Mouse (Mus musculus): ENCODE results near the gene Klf9.

Gene Klf9

DNA sequence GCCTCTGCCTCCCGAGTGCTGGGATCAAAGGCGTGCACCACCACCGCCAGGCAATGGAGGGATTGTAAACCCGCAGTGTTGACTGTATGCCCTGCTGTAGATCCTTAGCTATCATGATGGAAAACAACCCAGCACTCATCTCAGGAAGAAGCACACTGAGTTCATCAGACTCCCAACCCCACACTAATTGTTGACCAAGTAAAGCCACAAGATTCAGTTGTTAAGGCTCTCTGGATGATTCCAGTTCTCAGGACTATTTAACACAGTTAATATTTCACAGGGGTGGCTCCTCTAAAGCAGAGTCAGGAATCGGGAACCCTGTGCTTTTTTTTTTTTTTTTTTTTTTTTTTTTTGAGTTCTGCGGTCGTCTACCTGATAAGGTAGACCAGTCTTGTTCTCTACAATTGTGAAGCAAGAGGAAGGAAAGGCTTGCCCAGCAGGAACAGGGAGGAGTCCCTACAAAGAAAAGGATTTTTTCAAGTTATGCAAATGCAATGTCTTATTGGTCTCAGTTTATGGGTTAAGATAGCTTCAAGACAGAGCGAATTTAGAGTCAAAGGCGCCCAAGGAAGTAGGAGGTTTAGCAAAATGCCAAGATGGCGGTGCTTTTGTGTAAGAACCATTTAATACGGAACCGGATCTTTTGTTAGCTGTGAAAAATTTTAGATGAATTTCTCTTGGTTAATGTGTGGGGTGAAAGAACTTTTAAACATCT lies 1.1 kb upstream of the Klf9 start:
- in situ Hi-C loops (cut with MboI, MseI): loop anchor here (25.0 kb wide), 2 partner anchors 547 to 1878 kb away; partner anchors contain the start of genes Ptar1 and Zfand5

- in situ Hi-C loops (cut with MboI, MseI): loop anchor here (25.0 kb wide), 2 partner anchors 546 to 1879 kb away; partner anchors contain the start of genes Ptar1 and Zfand5
Measured at GRCm38 (mm10) chr19:23141391-23142281, 610 bp downstream of the Klf9 start.

- in situ Hi-C loops (cut with MboI, MseI): loop anchor here (25.0 kb wide), 2 partner anchors 545 to 1880 kb away; partner anchors contain the start of genes Ptar1 and Zfand5
Measured at GRCm38 (mm10) chr19:23142427-23143073, 1.5 kb downstream of the Klf9 start.

DNA sequence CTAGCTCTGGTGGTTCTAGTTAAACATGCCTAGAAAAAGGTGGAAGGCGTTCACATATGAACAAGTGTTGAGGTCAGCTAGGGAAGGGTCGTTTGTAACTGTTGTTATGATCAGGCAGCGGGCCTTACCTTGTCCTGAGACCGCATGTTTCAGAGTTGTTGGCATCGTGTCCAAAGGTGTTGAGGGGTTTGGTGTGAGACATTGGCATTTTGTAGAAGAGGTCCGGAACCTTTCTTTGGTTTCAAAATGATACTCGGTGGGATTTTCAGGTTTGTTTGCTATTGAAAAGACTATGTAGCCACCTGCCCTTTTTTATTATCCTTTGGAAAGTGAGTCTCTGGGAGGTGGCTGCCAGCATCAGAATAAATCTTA lies 2.0 kb downstream of the Klf9 start:
- in situ Hi-C loops (cut with MboI, MseI): loop anchor here (25.0 kb wide), 2 partner anchors 544 to 1881 kb away; partner anchors contain the start of genes Ptar1 and Zfand5

DNA sequence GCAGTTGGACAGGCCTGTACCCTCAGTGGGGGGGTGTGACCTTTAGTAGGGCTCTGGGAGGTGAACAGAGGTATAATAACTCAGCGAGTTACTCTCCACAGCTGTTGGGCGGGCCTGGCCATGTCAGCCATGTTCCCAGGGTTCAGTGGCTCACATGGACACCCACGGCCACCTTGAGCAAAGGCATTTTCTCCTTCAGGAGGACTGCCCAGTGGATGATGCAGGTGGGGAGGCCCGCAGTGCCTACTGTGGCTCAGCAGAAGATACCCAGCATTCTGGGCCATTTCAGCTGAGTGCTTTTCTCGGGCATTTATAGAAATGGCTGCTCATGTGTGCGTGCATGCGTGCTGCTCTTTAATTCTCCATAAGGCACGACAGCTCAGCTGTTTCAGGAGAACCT lies 2.5 kb downstream of the Klf9 start:
- in situ Hi-C loops (cut with MboI, MseI): loop anchor here (25.0 kb wide), 2 partner anchors 544 to 1881 kb away; partner anchors contain the start of genes Ptar1 and Zfand5

DNA sequence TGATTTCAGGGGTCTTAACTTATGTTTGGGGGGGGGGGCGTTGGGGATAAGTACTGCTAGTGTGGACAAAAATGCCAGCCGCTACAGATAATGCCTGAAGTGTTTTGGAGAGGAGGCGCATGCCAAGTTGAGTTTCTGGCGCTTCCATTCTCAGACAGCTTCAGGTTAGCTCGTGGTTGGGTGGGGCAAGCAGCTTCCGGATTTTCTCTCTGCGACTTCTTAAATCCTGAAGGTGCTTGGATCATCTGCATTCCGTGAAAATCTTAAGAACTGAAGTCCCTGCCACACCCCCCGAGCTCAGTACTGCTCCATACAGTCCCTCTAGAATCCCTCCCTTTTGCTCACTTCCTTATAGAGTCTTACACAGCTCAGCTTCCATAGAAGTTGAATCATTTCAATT lies 3.0 kb downstream of the Klf9 start:
- in situ Hi-C loops (cut with MboI, MseI): loop anchor here (25.0 kb wide), 2 partner anchors 543 to 1882 kb away; partner anchors contain the start of genes Ptar1 and Zfand5

- in situ Hi-C loops (cut with MboI, MseI): loop anchor here (25.0 kb wide), 2 partner anchors 542 to 1883 kb away; partner anchors contain the start of genes Ptar1 and Zfand5
Measured at GRCm38 (mm10) chr19:23145146-23145545, 4.1 kb downstream of the Klf9 start.

GRCm38 (mm10) chr19:23145575-23145974 lies 4.5 kb downstream of the Klf9 start:
- in situ Hi-C loops (cut with MboI, MseI): loop anchor here (25.0 kb wide), 2 partner anchors 542 to 1883 kb away; partner anchors contain the start of genes Ptar1 and Zfand5

DNA sequence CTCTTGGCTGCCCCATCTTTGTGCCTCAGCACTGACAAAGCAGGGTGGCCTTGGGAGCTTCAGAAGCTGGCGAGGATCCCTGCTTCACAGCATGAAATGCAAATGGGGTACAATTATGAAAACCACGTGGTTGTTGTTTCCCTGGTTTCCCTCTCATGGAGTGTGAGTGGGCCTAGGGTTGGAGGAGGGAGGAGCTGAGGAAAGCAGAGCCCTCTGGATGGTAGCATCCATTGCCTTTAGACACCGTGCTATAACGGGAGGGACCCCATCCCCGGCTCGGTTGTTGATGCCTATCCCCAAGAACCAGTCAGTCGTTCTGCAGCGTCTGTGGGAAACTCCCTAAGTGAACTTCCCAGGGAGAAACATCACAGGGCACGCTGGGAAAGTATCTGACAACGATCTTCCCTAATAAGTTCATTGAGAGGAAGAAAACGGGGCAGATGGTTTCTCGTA lies 5.4 kb downstream of the Klf9 start:
- in situ Hi-C loops (cut with MboI, MseI): loop anchor here (25.0 kb wide), 2 partner anchors 541 to 1884 kb away; partner anchors contain the start of genes Ptar1 and Zfand5

DNA sequence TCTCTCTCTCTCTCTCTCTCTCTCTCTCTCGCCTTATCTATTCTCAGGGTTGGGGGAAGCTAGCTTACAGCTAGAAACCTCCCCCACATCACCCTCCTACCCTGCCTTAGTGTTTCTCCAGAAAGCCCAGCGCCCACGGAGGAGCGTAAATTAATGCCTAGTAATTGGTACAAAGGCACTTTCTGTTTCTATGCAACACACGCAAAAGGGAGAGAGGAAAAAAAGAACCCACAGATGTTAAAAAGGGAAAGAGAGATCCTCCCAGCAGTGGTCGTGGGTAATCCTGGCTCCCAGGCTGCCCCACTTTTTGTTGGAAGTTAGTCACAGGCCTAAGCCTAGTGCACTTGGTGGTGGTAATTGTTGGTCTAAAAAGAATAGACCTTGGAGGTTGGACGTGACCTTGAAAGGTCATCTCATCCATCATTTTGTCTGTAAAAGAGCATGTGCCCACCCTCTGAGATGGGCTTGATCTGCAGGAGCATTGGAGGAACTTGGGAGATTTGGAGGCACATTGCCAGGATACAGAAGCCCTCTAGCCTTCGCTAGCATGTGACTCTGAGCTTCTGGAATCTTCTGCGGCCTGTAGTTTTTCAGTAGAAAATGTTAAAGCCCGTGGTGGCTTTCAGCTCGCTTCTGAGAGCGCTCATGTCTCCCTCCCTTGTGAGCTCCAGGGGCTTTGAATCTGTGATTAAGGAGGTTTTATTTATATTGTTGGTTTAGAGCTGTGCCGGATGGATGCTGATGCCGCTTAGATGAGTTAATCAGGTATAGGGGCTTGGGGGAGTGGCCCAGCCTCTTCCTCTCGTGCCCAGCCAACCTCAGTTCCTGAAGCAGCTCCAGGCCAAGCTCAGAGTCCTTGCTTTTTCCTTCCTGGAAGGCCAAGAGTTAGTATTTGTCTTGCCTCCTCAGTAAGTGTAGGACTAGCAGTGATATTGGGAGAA lies 6.3 kb downstream of the Klf9 start:
- in situ Hi-C loops (cut with MboI, MseI): loop anchor here (25.0 kb wide), 2 partner anchors 540 to 1885 kb away; partner anchors contain the start of genes Ptar1 and Zfand5

GRCm38 (mm10) chr19:23149465-23150410 lies 8.7 kb downstream of the Klf9 start:
- in situ Hi-C loops (cut with MboI, MseI): loop anchor here (25.0 kb wide), 3 partner anchors 237 to 1887 kb away; partner anchors contain the start of genes Ptar1 and Zfand5

GRCm38 (mm10) chr19:23150556-23151265 lies 9.7 kb downstream of the Klf9 start:
- in situ Hi-C loops (cut with MboI, MseI): loop anchor here (25.0 kb wide), 1 partner anchor 238 kb away; no protein-coding TSS in a partner anchor

GRCm38 (mm10) chr19:23151651-23152070 lies 10.6 kb downstream of the Klf9 start:
- in situ Hi-C loops (cut with MboI, MseI): loop anchor here (25.0 kb wide), 1 partner anchor 239 kb away; no protein-coding TSS in a partner anchor

GRCm38 (mm10) chr19:23152201-23152640 lies 11.2 kb downstream of the Klf9 start:
- in situ Hi-C loops (cut with MboI, MseI): loop anchor here (25.0 kb wide), 1 partner anchor 240 kb away; no protein-coding TSS in a partner anchor

DNA sequence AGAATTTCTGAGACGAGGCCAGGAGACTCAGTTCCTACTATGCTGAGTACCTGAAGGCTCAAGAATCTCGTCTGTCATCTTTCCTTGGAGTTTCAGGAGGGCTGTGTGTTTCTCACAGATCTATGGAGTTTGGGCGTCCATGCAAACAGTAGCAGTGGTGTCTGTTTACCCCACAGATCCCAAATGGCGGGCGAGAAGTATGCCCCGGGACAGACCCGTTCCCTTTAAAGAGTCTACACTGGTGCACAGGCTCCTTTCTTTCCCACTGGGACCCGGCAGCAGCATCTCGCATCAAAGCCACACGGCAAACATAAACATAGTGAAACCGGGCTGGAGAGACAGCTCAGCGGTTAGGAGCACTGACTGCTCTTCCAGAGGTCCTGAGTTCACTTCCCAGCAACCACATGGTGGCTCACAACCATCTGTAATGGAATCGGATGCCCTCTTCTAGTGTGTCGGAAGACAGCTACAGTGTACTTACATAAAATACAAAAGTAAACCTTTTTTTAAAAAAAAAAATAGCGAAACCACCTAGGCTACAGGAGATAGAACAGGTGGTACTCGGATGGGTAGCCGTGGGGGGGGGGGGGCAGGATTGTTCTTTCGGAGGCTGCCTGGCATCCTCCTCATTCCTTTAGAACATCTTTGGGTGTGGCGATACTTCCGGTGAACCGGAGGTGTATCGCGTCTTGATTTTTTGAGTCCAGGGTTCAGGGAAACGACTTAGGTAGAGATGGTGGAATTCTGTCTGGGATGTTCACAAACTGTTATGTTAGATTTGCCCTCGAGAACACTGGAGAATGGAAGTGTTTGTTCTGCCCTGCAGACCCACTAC lies 12.0 kb downstream of the Klf9 start:
- in situ Hi-C loops (cut with MboI, MseI): loop anchor here (25.0 kb wide), 1 partner anchor 241 kb away; no protein-coding TSS in a partner anchor

DNA sequence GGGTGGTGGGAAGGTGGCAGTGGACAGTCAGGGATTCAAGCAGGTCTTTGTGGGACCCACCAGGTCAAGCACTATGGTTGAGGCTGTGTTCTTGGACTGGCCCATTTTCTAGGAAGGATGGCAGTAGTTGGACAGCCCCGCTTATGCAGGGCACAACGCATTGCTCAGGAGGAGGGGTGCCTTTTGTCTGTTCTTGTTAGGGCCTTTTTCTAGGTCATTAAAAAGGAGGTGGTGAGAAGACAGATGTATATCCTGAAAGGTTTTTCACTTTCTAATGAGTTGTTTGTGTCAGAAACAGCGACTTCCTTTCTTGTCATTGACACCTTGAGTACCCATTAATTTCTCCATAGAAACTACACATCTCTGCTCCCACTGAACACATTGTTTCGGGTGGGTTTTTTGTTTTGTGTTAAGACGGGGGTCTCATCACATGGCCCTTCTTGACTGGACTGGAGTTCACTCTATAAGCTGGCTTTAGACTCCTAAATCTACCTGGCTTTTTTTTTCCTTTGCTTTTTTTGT lies 12.6 kb downstream of the Klf9 start:
- in situ Hi-C loops (cut with MboI, MseI): loop anchor here (25.0 kb wide), 1 partner anchor 241 kb away; no protein-coding TSS in a partner anchor

Data from T-helper 1 cell (primary cell).